Mouse (Mus musculus) lung, adult 10 weeks (tissue): Measurements from ENCODE around the gene Perm1. TPM values are rescaled to one million over a fixed set of nuclear protein-coding genes. Genes with fewer than 3 reads are reported as not detected.

Experiments
- polyA plus RNA-seq: library from polyadenylated mRNA; stranded (reverse); fragments of 350-450 nt; fragmentation: Illumina TruSeq; extraction: RNeasy Lipid Tissue Mini Kit (QIAGEN cat#74804); gene quantifications from one replicate; pipeline ENCODE4 v1.2.3, GENCODE M21; 2014; ENCODE audit warnings: low read depth, low replicate concordance; ENCODE audit not compliant: insufficient read depth

The Perm1 gene
- polyA plus RNA-seq = 1.2 TPM

DNA sequence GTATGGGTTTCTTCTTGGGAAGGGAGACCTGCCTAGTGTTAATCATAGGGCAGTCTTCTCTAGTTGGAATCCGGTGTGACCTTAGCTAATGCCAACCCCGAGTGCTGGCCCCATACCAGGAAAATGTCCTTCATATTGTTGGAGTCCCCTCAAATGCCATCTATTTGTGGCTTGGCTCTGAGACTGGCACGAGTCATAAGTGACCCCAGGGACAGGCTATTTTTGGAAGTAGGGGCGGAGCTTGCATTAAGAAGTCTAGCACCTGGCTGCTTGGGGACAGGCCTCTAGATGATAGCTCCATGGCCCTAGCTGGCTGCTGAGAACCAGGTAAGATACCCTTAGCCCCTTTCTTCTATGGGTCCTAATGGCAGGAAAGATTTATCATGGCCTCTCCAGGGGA is at the start of gene Perm1:
Gene Perm1, plus strand, starts transcription at position 220 of the 400 bp plus-strand sequence.

DNA sequence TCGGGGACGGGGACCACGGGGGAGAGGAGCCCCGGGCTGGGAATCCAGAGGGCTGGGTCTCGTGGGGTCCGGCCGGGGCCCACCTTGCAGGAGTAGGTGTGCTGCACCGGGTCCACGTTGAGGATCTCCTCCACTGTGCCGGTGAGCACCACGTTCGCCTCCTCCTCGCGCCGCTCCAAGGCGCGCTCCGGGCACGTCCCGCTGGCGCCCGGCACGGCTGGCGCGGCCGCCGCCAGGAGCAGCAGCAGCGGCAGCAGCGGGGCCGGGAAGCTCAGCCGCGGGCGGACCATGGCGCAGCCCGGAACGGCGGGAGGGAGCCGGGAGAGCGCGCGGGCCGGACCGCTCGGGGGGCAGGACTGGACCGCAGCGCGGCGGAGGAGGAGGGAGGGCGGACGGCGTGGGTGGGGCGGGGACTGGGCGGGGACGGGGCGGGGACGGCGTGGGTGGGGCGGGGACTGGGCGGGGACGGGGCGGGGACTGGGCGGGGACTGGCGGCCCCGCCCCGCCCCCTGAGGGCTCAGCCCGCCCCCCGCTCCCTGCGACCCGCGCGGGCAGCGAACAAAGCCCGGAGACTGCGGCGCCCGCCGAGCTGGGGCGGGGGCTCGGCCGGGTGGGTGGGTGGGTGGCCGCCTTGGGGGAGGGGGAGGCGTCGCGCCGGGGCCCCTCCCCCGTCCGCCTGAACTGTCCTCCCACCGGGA is 18.4 kb upstream of the Perm1 start, which contains the start of gene Agrn:
Gene Agrn, minus strand, starts transcription at position 358 of the 698 bp plus-strand sequence.

DNA sequence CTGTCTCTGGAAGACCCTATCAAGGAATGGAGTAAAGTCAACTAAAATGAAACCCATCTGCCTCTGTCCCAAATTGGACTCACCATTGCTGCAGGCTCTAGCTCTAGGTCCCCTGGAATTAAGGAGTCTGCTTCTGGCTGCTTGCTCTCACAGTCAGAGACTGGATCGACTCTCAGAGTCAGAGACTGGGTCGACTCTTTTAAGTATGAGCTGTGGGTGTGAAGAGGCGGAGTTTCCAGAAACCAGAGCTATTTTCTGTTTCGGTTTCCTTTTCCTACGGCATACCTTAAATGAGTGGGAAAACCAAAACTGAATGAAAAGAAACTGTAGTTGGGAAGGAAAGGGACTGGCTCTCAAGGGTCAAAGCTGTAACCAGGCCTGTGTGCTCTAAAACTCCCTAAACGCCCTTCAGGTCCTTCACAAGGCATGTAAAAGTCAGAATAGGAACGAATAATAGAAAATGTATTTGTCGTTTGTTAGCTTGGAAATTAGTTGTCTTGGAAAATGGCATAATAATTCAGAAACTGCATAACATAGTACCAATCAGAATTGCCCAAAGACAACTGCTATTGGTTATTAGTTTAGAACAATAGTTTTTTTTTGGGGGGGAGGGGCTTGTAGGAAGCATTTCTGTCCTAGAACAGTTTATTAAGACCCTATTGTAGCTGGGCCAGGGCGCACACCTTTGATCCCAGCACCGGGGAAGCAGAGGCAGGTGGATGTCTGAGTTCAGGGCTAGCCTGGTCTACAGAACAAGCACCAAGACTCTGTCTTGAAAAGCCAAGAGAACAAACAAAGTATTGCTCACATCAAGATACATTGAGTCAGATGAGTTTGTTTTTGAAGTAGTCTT is 14.8 kb upstream of the Perm1 start, which contains the start of gene Isg15:
Gene Isg15, minus strand, starts transcription at position 196 of the 853 bp plus-strand sequence.

DNA sequence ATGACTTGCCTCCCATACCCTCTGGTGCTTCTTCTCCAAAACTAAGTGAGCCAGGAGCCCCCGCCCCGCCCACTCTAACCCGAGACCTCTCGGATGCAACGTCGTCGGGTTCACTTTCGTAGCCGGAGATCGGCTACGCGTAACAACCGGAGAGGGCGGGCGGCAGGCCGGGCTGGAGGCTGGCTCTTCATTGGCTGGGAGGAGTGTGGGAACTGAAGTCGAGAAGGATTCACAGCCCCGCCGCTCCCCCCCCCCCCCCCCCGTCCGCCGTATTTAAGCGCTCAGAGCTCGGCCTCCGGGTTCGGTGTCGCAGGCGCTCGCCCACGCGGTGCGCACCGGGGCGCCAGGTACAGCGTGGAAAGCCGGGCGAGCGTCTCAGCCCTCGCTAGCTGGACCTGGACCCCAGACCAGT is 12.7 kb upstream of the Perm1 start, which contains the start of gene AW011738:
Gene AW011738, plus strand, starts transcription at position 304 of the 412 bp plus-strand sequence.

DNA sequence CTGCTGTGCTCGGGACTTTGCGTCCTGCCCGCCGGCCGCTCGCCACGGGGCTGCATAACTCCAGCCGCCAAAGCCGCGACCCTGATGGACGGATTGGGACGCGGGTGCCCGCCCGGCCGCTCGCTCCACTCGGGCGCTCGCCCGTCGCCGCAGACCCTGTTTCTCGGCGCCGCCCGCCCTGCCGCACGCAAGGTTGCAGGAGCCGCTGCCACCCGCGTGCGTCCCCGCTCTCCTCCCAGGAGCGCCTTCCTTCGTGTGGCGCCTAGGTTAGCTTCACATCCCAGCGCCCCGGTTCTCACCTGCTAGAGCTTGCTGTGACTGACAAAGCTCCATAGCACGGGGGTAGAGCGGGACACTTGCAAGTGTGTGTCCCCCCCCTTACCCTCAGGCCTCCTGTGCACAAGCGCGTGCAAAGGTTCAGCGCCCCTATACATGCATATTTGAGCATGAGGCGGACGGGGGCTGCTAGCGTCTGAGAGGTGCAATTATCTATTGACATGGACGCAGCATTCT is 19.1 kb downstream of the Perm1 start, which contains the start of gene Plekhn1:
Gene Plekhn1, minus strand, starts transcription at position 157 of the 513 bp plus-strand sequence.

DNA sequence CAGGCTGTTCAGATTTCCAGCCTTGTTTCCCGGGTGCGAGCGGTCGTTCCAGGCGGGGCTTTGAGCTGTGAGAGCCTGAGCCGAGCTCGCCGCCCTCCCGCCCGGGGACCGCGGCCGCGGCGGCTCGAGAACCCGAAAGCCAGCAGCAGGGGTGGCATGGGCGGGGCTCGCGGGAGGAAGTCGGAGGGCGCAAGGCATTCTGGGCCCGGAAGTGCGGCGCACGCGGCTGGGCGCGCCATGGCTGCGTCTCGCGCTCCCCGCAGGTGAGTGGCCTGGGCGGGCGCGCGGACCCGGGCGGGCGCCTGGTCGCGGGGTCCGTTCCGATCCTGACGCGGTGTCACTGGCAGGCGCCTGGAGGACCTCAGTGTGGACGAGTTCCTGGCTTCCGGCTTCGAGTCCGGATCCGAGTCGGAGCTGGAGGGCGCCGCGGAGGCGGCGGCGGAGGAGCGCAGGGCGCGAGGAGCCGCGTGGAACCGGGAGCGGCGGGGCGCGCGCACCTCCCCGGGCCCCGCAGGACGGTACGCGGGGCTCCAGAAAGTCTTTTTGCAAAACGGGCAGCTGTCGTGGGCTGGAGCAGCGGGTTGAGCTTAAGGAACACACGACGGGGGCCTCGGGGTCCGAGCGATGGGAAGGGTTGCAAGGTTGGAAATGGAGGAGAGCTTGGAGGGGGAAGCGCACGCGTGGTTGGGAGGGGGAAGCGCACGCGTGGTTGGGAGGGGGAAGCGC is 20.3 kb downstream of the Perm1 start, which contains the start of gene Noc2l:
Gene Noc2l, plus strand, starts transcription at position 203 of the 726 bp plus-strand sequence.

DNA sequence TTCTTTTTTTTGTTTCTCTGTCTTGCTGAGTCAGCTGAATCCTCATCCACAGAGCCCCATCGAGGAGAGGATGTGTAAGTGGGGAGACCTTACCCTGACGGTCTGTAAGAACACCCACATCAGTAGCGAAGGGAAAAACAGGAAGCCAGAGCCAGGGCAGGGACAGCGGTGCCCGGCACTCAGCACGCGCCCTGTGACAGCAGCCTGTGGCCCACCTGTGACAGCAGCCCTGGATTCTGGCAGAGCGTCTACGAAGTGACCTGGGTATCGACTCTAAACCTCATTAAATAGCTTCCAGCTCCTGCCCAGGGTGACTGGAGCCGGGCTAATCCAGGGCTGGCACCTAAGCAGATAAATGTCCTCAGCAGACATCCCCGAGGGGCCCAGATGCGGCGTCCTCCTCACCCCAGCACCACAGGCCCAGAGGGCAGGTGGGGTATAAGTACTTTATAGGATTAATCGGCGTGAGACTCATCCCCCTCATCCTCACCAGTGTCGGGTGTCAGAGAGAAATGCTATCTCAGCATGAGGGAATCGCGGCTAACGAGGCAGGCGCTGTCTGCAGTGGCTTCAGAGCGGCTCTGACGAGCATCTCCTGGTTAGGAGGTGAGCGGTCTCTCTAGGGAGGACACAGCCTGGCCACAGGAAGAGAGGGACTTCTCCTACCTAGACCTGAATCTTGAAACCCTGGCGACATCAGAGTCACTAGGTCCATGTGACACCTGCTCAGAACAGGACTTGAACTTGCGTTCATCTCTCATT is 39.6 kb downstream of the Perm1 start, which contains the start of gene Samd11:
Gene Samd11, minus strand, starts transcription at position 580 of the 762 bp plus-strand sequence.

Other genes with a start within 250 kb of the Perm1 start
- gene B3galt6, start 223.2 kb upstream of the Perm1 start, polyA plus RNA-seq = 3.9 TPM
- gene Sdf4, start 223.0 kb upstream of the Perm1 start, polyA plus RNA-seq = 179 TPM
- gene Tnfrsf4, start 202.0 kb upstream of the Perm1 start, polyA plus RNA-seq = 2.9 TPM
- 4.0 TPM for gene Tnfrsf18, start 189.7 kb upstream of the Perm1 start, polyA plus RNA-seq
- 1.3 TPM for gene Ttll10, start 156.5 kb upstream of the Perm1 start, polyA plus RNA-seq
- gene 9430015G10Rik, start 105.9 kb upstream of the Perm1 start, polyA plus RNA-seq = 4.0 TPM
- not detected for gene Rnf223, start 85.4 kb upstream of the Perm1 start, polyA plus RNA-seq
- 53.1 TPM for gene Agrn, start 18.4 kb upstream of the Perm1 start, polyA plus RNA-seq
- gene Isg15, start 15.1 kb upstream of the Perm1 start, polyA plus RNA-seq = 46.9 TPM
- gene AW011738, start 12.6 kb upstream of the Perm1 start, polyA plus RNA-seq = 2.0 TPM
- gene Plekhn1, start 19.0 kb downstream of the Perm1 start, polyA plus RNA-seq = 11.9 TPM
- gene Noc2l, start 20.1 kb downstream of the Perm1 start, polyA plus RNA-seq = 23.9 TPM
- gene Samd11, start 39.8 kb downstream of the Perm1 start, polyA plus RNA-seq = not detected
- gene Vmn2r-ps159, start 115.2 kb downstream of the Perm1 start, polyA plus RNA-seq = not detected